Mouse (Mus musculus): ENCODE data around the gene Rprml. TPM values are rescaled to one million over a fixed set of nuclear protein-coding genes. Genes with fewer than 3 reads are reported as not detected.
A peak's percentile ranks its signal among the peaks of the same experiment; 100 is the strongest.

Rprml gene
- polyA plus RNA-seq (2012; rRNA removed), result 5.8 and 6.9 TPM in 2 replicates

- WGBS, result 1% methylated on average over 71 of the region's 71 CpGs
- Histone ChIP-seq H3K27ac (ENCODE audit: insufficient read depth, low read length) (no peak within 1 kb of the TSS), H3K4me1 (ENCODE audit: control insufficient read depth, insufficient read depth, low read length) (peaks cover 18% of the 10 kb centered on the region), H3K27me3 (ENCODE audit: control insufficient read depth, insufficient read depth, low read length) (peaks cover 9% of the 10 kb centered on the region; the same call in 1 of the 2 replicates), H3K4me3 (replicated peaks; ENCODE audit: insufficient read depth, low read depth, low read length) (peak within 1 kb of the TSS; percentile 44)
- peak; percentile 45 to 46 for DNase-seq
- TF ChIP-seq POLR2A (IDR thresholded peaks at IDR 0.05; ENCODE audit: borderline replicate concordance, insufficient read depth, low read length) (no peak), CTCF (IDR thresholded peaks at IDR 0.05; ENCODE audit: borderline replicate concordance, insufficient read depth, low read depth, low read length) (no peak)
Observed at GRCm38 (mm10) chr11:103649301-103649982, at the start of gene Rprml. Rprml (plus strand) TSS chr11:103649570.

GRCm38 (mm10) chr11:103606611-103607010 is 42.8 kb upstream of the Rprml start:
- TF ChIP-seq POLR2A (IDR thresholded peaks at IDR 0.05; ENCODE audit: borderline replicate concordance, insufficient read depth, low read length), result no peak
- TF ChIP-seq CTCF (IDR thresholded peaks at IDR 0.05; ENCODE audit: borderline replicate concordance, insufficient read depth, low read depth, low read length), result no peak
- DNase-seq, result no peak
- H3K27me3 ChIP-seq (ENCODE audit: control insufficient read depth, insufficient read depth, low read length), result no peaks in the 10 kb centered on the region
- no peaks in the 10 kb centered on the region for H3K4me1 ChIP-seq (ENCODE audit: control insufficient read depth, insufficient read depth, low read length)
- WGBS, result 64% methylated on average over 5 of the region's 5 CpGs
- H3K4me3 ChIP-seq (replicated peaks; ENCODE audit: insufficient read depth, low read depth, low read length), result no peak overlapping the region
- no peak overlapping the region for H3K27ac ChIP-seq (ENCODE audit: insufficient read depth, low read length)

GRCm38 (mm10) chr11:103610772-103611171 is 38.6 kb upstream of the Rprml start:
- no peaks in the 10 kb centered on the region for H3K27me3 ChIP-seq (ENCODE audit: control insufficient read depth, insufficient read depth, low read length)
- 92% methylated on average over 2 of the region's 2 CpGs for WGBS
- TF ChIP-seq POLR2A (IDR thresholded peaks at IDR 0.05; ENCODE audit: borderline replicate concordance, insufficient read depth, low read length), result no peak
- TF ChIP-seq CTCF (IDR thresholded peaks at IDR 0.05; ENCODE audit: borderline replicate concordance, insufficient read depth, low read depth, low read length), result no peak

GRCm38 (mm10) chr11:103621040-103621439 is 28.3 kb upstream of the Rprml start, which contains the start of gene Gm884:
Gm884 (minus strand) TSS chr11:103621140.
- DNase-seq, result no peak
- TF ChIP-seq CTCF (IDR thresholded peaks at IDR 0.05; ENCODE audit: borderline replicate concordance, insufficient read depth, low read depth, low read length) (no peak), POLR2A (IDR thresholded peaks at IDR 0.05; ENCODE audit: borderline replicate concordance, insufficient read depth, low read length) (no peak)
- Histone ChIP-seq H3K27ac (ENCODE audit: insufficient read depth, low read length) (no peak within 1 kb of the TSS), H3K4me1 (ENCODE audit: control insufficient read depth, insufficient read depth, low read length) (no peaks in the 10 kb centered on the region), H3K4me3 (replicated peaks; ENCODE audit: insufficient read depth, low read depth, low read length) (no peak within 1 kb of the TSS), H3K27me3 (ENCODE audit: control insufficient read depth, insufficient read depth, low read length) (no peaks in the 10 kb centered on the region)
- whole genome bisulfite sequencing, result 78% methylated on average over 9 of the region's 9 CpGs

More at GRCm38 (mm10) chr11:103610772-103611171, 38.6 kb upstream of the Rprml start:
- DNase-seq, result no peak
- Histone ChIP-seq H3K4me1 (ENCODE audit: control insufficient read depth, insufficient read depth, low read length) (no peaks in the 10 kb centered on the region), H3K4me3 (replicated peaks; ENCODE audit: insufficient read depth, low read depth, low read length) (no peak overlapping the region), H3K27ac (ENCODE audit: insufficient read depth, low read length) (no peak overlapping the region)

GRCm38 (mm10) chr11:103627453-103627852 is 21.9 kb upstream of the Rprml start:
- Histone ChIP-seq H3K4me1 (ENCODE audit: control insufficient read depth, insufficient read depth, low read length) (no peaks in the 10 kb centered on the region), H3K4me3 (replicated peaks; ENCODE audit: insufficient read depth, low read depth, low read length) (no peak overlapping the region), H3K27me3 (ENCODE audit: control insufficient read depth, insufficient read depth, low read length) (no peaks in the 10 kb centered on the region), H3K27ac (ENCODE audit: insufficient read depth, low read length) (no peak overlapping the region)
- 87% methylated on average over 23 of the region's 23 CpGs for WGBS
- DNase-seq, result no peak
- TF ChIP-seq CTCF (IDR thresholded peaks at IDR 0.05; ENCODE audit: borderline replicate concordance, insufficient read depth, low read depth, low read length), result no peak

GRCm38 (mm10) chr11:103634806-103635205 is 14.6 kb upstream of the Rprml start:
- Histone ChIP-seq H3K27me3 (ENCODE audit: control insufficient read depth, insufficient read depth, low read length) (no peaks in the 10 kb centered on the region; the same call in 1 of the 2 replicates), H3K27ac (ENCODE audit: insufficient read depth, low read length) (no peak overlapping the region), H3K4me1 (ENCODE audit: control insufficient read depth, insufficient read depth, low read length) (no peaks in the 10 kb centered on the region), H3K4me3 (replicated peaks; ENCODE audit: insufficient read depth, low read depth, low read length) (no peak overlapping the region)
- TF ChIP-seq CTCF (IDR thresholded peaks at IDR 0.05; ENCODE audit: borderline replicate concordance, insufficient read depth, low read depth, low read length), result no peak
- no peak for TF ChIP-seq POLR2A (IDR thresholded peaks at IDR 0.05; ENCODE audit: borderline replicate concordance, insufficient read depth, low read length)
- DNase-seq, result no peak
- 85% methylated on average over 7 of the region's 7 CpGs for WGBS

- no peak for DNase-seq
- Histone ChIP-seq H3K4me1 (ENCODE audit: control insufficient read depth, insufficient read depth, low read length) (no peaks in the 10 kb centered on the region), H3K4me3 (replicated peaks; ENCODE audit: insufficient read depth, low read depth, low read length) (no peak overlapping the region), H3K27ac (ENCODE audit: insufficient read depth, low read length) (no peak overlapping the region), H3K27me3 (ENCODE audit: control insufficient read depth, insufficient read depth, low read length) (no peaks in the 10 kb centered on the region; the same call in 1 of the 2 replicates)
- WGBS, result 81% methylated on average over 3 of the region's 3 CpGs
- TF ChIP-seq CTCF (IDR thresholded peaks at IDR 0.05; ENCODE audit: borderline replicate concordance, insufficient read depth, low read depth, low read length), result no peak
- TF ChIP-seq POLR2A (IDR thresholded peaks at IDR 0.05; ENCODE audit: borderline replicate concordance, insufficient read depth, low read length), result no peak
Observed at GRCm38 (mm10) chr11:103635481-103635880, 13.9 kb upstream of the Rprml start.

- 64% methylated on average over 6 of the region's 6 CpGs for WGBS
Observed at GRCm38 (mm10) chr11:103636261-103636660, 13.1 kb upstream of the Rprml start.

More at GRCm38 (mm10) chr11:103636261-103636660, 13.1 kb upstream of the Rprml start:
- H3K27me3 ChIP-seq (ENCODE audit: control insufficient read depth, insufficient read depth, low read length), result no peaks in the 10 kb centered on the region; the same call in 1 of the 2 replicates
- no peak overlapping the region for H3K4me3 ChIP-seq (replicated peaks; ENCODE audit: insufficient read depth, low read depth, low read length)
- no peak overlapping the region for H3K27ac ChIP-seq (ENCODE audit: insufficient read depth, low read length)
- TF ChIP-seq CTCF (IDR thresholded peaks at IDR 0.05; ENCODE audit: borderline replicate concordance, insufficient read depth, low read depth, low read length) (no peak), POLR2A (IDR thresholded peaks at IDR 0.05; ENCODE audit: borderline replicate concordance, insufficient read depth, low read length) (no peak)
- no peaks in the 10 kb centered on the region for H3K4me1 ChIP-seq (ENCODE audit: control insufficient read depth, insufficient read depth, low read length)
- DNase-seq, result no peak

Data from cerebellum, adult 2 months (tissue).